Comparison of ENCODE assay signal across 8 mouse cellular contexts in genomic region chr11:120672687-120673593, GRCm38 (mm10). TPM values are rescaled to one million over a fixed set of nuclear protein-coding genes. Genes with fewer than 3 reads are reported as not detected.
DNase-seq lines count a peak whose midpoint lies in the region; ATAC-seq and TF ChIP-seq lines count a peak whose summit lies in the region.

Gene Aspscr1 (plus strand): TSS chr11:120672973.

- peak within 1 kb of the TSS; percentile 76 for H3K27ac ChIP-seq in cortical plate, adult 2 months (ENCODE audit: insufficient read depth, low read length)

- DNase-seq in gastrocnemius, postnatal 10 days = peak; percentile 98
- DNase-seq in induced T-regulatory cell, adult 2 months (ENCODE audit: low read depth) = peak; percentile 98
- DNase-seq in left cerebral cortex, adult 9 months (ENCODE audit: low spot score in 2 of 2) = peak; percentile 77 to 92
- DNase-seq in right cerebral cortex, postnatal 14 days = peak; percentile 95
- peak; percentile 94 to 95 for DNase-seq in urinary bladder, postnatal 36 days (ENCODE audit: low spot score in 2 of 2)

- H3K4me3 ChIP-seq in cortical plate, adult 2 months (ENCODE audit: insufficient read depth, low read length) = peak within 1 kb of the TSS; percentile 74

- ATAC-seq in activated CD4-positive, CD25-positive, alpha-beta regulatory T cell, adult 4 months = peak; percentile 85
- peak; percentile 92 for ATAC-seq in megakaryocyte progenitor cell, adult 5-6 weeks (replicated peaks; ENCODE audit: poor library complexity)

- peak; percentile 56; the same call in 1 of the 2 replicates for TF ChIP-seq POLR2A in cortical plate, adult 2 months (IDR thresholded peaks at IDR 0.05; ENCODE audit: extremely low read depth, insufficient read depth, low read length)

- no peak for TF ChIP-seq CTCF in cortical plate, adult 2 months (IDR thresholded peaks at IDR 0.05; ENCODE audit: extremely low read depth, insufficient read depth, low read length)

- H3K4me1 ChIP-seq in cortical plate, adult 2 months (ENCODE audit: control insufficient read depth, insufficient read depth, low read length) = peaks cover 5% of the 10 kb centered on the region; the same call in 1 of the 2 replicates

RNA-seq across cellular contexts. Expression of gene Aspscr1, which starts in this region (rescaled TPM):
- polyA plus RNA-seq in activated CD4-positive, CD25-positive, alpha-beta regulatory T cell, adult 4 months (2017; shearing (Covaris generic)) = 100 to 1,000 TPM in 1 of 2 experiments, 10 to 100 TPM in 1; 78.1 to 110 TPM
- 46.2 and 46.8 TPM in 2 replicates for polyA plus RNA-seq in cortical plate, adult 2 months (2012; rRNA removed)
- total RNA-seq in gastrocnemius, postnatal 10 days (2021) = 10 to 100 TPM; 34.8 to 39.8 TPM
- total RNA-seq in megakaryocyte progenitor cell, adult 5-6 weeks (2015) = 39.6 and 54.6 TPM in 2 replicates
- 33.7 and 46.6 TPM in 2 replicates for total RNA-seq in megakaryocyte progenitor cell, adult 5-6 weeks (2017)

Comparison
In these comparisons a context has a peak if more than half of its experiments do, and no peak if none do; other contexts are left out.
1. Peak in every context shown above with its lines: DNase-seq, ATAC-seq, H3K4me3 ChIP-seq and H3K27ac ChIP-seq.